Mouse (Mus musculus) lung, postnatal 0 days (tissue): Measurements from ENCODE around the gene Zbtb38. TPM values are rescaled to one million over a fixed set of nuclear protein-coding genes. Genes with fewer than 3 reads are reported as not detected.

Experiments used
- ATAC-seq: fragments of 200-750 bp; cut with Nextera tagmentation; 2 replicates; pipeline ENCODE4 v1.8.0; 2017; ENCODE audit warnings: moderate library complexity
- DNase-seq: peaks from one replicate; pipeline ENCODE4 v3.0.0-alpha.2; 2016; ENCODE audit warnings: low spot score
- H3K27ac ChIP-seq: fragments of 300-500 bp; sonication (generic); 2 replicates; pipeline ENCODE4 v1.5.1; 2014; ENCODE audit warnings: antibody characterized with exemption, mild to moderate bottlenecking, low read length, mixed read lengths
- H3K27me3 ChIP-seq: fragments of 300-500 bp; sonication (generic); replicated peaks from 2 replicates; pipeline ENCODE4 v1.6.1; 2014; ENCODE audit warnings: low read length, mixed read lengths; ENCODE audit not compliant: insufficient read depth
- H3K36me3 ChIP-seq: fragments of 300-500 bp; sonication (generic); 2 replicates; pipeline ENCODE4 v1.6.1; 2014; ENCODE audit warnings: low read length, mixed read lengths; ENCODE audit not compliant: insufficient read depth
- H3K4me1 ChIP-seq: fragments of 300-500 bp; sonication (generic); 2 replicates; pipeline ENCODE4 v1.6.1; 2014; ENCODE audit warnings: antibody characterized with exemption, low read depth, low read length, mixed read lengths; ENCODE audit not compliant: insufficient read depth
- H3K4me2 ChIP-seq: fragments of 300-500 bp; sonication (generic); replicated peaks from 2 replicates; pipeline ENCODE4 v1.6.1; 2014; ENCODE audit warnings: low read depth, mild to moderate bottlenecking, low read length, moderate library complexity, mixed read lengths
- H3K4me3 ChIP-seq: fragments of 300-500 bp; sonication (generic); 2 replicates; pipeline ENCODE4 v1.5.1; 2014; ENCODE audit warnings: low read depth, low read length
- H3K9ac ChIP-seq: fragments of 300-500 bp; sonication (generic); replicated peaks from 2 replicates; pipeline ENCODE4 v1.6.1; 2014; ENCODE audit warnings: low read depth, mild to moderate bottlenecking
- H3K9me3 ChIP-seq: fragments of 300-500 bp; sonication (generic); 2 replicates; pipeline ENCODE4 v1.6.1; 2016; ENCODE audit warnings: low read length, mixed read lengths
- CTCF ChIP-seq: IDR thresholded peaks from 2 replicates; pipeline ENCODE4 v1.5.1; 2016; ENCODE audit warnings: antibody characterized with exemption, mild to moderate bottlenecking
- EP300 ChIP-seq: IDR thresholded peaks from 2 replicates; pipeline ENCODE4 v1.6.1; 2016; ENCODE audit warnings: antibody characterized with exemption, mild to moderate bottlenecking, control low read depth
- WGBS: fragments of 180-500 bp; shearing (Covaris S2); extraction: QIAGEN DNeasy Blood & Tissue Kit; methylation state at CpG from one replicate; pipeline ENCODE4 v1.1.7; 2014; 5-methylcytosine and 5-hydroxymethylcytosine counted together
- polyA plus RNA-seq: library from polyadenylated mRNA; unstranded; fragments of >200 nt; fragmentation: Nextera tagmentation; extraction: Ambion mirVana; gene quantifications from 2 replicates; pipeline ENCODE4 v1.2.1, GENCODE M21; 2015

Gene Zbtb38
- polyA plus RNA-seq, 1 experiment from 2014 or later, result 31.8 TPM

DNA sequence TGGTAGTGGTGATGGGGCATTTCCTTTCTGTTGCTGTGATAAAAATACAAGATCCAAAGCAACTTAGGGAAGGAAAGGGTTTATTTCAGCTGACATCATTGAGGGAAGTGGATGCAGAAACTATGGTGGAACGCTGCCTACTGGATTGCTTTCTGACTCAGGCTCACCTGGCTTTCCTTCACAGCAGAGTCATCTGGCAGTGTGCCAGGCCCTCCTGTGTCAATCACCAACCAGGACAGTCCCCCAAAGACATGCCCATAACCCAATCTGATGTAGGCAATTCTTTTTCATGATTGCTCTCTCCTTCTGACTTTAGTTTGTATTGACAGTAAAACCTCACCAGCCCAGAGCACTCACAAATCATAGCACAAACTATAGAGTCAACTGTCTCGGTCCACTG is 80.2 kb downstream of the Zbtb38 start:
- no peaks in the 10 kb centered on the region for H3K9me3 ChIP-seq
- H3K36me3 ChIP-seq, result no peaks in the 10 kb centered on the region
- no peaks in the 10 kb centered on the region for H3K4me1 ChIP-seq
- 74% methylated on average over 2 of the region's 2 CpGs for WGBS
- no peak overlapping the region for H3K9ac ChIP-seq
- DNase-seq, result no peak
- ATAC-seq, result no peak
- H3K4me2 ChIP-seq, result no peak overlapping the region
- H3K27me3 ChIP-seq, result no peaks in the 10 kb centered on the region
- no peak overlapping the region for H3K27ac ChIP-seq
- no peak for TF ChIP-seq CTCF
- no peak for TF ChIP-seq EP300
- H3K4me3 ChIP-seq, result no peak overlapping the region

DNA sequence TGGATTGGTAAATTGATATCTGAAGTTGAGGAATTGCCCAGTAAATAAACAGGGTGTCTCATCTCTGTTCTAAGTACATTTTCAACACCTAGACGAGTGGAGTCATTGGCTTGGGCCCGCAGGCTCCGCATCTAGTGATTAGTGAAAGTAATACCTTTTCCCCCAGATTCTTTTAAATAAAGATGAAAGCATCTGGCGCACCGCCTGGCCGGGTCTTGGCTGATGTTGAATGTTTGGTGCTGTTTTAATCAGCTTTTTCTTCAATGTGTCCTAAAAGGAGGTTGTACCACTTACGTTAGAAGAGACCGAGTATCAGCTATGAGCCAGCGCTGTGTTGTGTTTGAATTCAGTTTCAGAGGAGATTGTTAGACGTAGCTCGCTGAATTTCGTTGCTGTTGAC is 81.4 kb downstream of the Zbtb38 start:
- Histone ChIP-seq H3K27me3 (no peaks in the 10 kb centered on the region), H3K27ac (no peak overlapping the region), H3K36me3 (no peaks in the 10 kb centered on the region), H3K9me3 (no peaks in the 10 kb centered on the region), H3K9ac (no peak overlapping the region), H3K4me3 (no peak overlapping the region), H3K4me1 (no peaks in the 10 kb centered on the region), H3K4me2 (no peak overlapping the region)
- DNase-seq (no peak), ATAC-seq (no peak)
- 88% methylated on average over 12 of the region's 12 CpGs for WGBS
- no peak for TF ChIP-seq EP300
- TF ChIP-seq CTCF, result no peak

DNA sequence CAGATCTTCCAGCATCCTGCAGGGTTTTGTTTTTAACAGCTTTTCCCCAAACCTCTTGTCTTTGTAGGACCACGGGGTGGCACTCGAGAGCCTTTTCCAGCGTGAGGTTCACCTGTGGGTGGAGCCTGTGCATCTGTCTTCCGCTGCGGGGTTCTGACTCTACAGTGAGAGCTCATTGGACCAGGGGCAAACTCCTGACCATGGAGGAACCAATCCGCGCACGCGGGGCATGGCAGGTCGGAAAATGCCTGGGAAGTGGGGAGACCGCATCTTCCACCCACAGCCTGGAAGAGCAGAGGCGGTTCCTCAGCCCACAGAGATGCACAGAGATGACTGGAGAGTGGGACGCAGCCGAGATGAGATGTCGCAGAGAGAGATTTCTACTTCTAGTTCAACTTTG is 82.8 kb downstream of the Zbtb38 start:
- DNase-seq (peak; percentile 98), ATAC-seq (peak; percentile 100)
- H3K27me3 ChIP-seq, result no peaks in the 10 kb centered on the region
- TF ChIP-seq CTCF, result peak; percentile 95
- no peak for TF ChIP-seq EP300
- no peak overlapping the region for H3K9ac ChIP-seq
- peak overlapping the region; percentile 22; the same call in 1 of the 2 replicates for H3K4me3 ChIP-seq
- no peaks in the 10 kb centered on the region for H3K9me3 ChIP-seq
- H3K27ac ChIP-seq, result no peak overlapping the region
- WGBS, result under 1% methylated on average over 15 of the region's 15 CpGs
- H3K36me3 ChIP-seq, result no peaks in the 10 kb centered on the region
- peak overlapping the region; percentile 52 for H3K4me2 ChIP-seq
- no peaks in the 10 kb centered on the region for H3K4me1 ChIP-seq

DNA sequence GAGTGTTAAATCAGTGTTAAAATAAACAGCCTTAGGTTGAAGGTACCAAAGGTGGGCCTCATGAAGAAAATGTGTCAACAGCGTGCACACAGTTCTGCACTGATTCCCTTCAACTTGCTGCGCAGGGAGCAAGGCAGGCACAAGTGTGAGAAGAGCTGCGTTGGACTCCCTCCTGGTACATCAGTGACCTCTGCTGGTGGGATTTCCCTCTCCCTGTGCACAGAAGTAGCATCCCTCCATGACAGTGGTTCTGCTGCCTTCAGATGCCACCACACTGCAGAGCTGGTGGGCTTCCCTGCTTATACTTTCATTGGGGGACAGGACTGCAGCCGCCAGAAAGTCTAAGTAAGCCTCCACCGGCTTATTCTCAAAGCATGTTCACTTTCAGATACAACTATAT is 84.0 kb downstream of the Zbtb38 start:
- TF ChIP-seq CTCF (peak; percentile 76), EP300 (no peak)
- Histone ChIP-seq H3K27me3 (no peaks in the 10 kb centered on the region), H3K27ac (no peak overlapping the region), H3K9ac (no peak overlapping the region), H3K4me1 (no peaks in the 10 kb centered on the region), H3K36me3 (no peaks in the 10 kb centered on the region), H3K9me3 (no peaks in the 10 kb centered on the region), H3K4me2 (no peak overlapping the region), H3K4me3 (no peak overlapping the region)
- DNase-seq (peak; percentile 64), ATAC-seq (no peak)
- WGBS, result 50% methylated on average over 5 of the region's 5 CpGs

DNA sequence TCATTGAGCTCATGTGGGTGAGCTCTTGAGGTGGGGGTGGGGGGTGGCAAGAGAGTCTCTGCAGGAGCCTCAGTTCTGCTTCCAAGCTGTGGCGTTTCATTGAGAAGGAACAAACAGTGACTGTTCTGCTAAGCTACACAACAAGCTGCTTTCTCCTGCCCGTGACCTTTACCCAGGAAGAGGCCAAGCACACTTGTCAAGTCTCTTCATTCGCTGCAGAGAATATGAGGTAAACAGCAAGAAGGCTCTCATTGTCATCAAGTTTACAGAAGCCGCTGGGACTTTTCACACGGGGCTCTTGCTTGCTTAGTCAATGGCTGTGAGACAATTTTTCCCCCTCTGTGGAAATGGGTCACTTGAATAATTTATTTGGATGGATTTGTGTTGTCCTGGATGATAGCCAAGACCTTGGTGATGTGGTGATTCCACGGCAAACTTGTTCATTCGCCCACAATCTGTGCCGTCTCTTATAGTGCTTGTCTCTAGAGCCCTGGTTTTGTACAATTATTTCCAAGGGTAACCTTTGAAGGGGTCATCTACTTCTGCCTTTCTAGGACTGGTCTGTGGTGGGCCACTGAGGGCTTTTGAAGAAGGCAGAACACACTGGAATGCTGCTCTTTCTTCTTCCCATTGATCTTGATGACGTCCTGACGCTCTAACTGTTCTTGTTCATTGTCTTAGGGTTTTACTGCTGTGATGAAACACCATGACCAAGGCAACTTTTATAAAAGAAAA is 92.0 kb downstream of the Zbtb38 start:
- peak; percentile 21; the same call in 1 of the 2 replicates for ATAC-seq
- no peaks in the 10 kb centered on the region for H3K9me3 ChIP-seq
- TF ChIP-seq CTCF, result no peak
- H3K27me3 ChIP-seq, result no peaks in the 10 kb centered on the region
- no peak overlapping the region for H3K9ac ChIP-seq
- no peaks in the 10 kb centered on the region for H3K4me1 ChIP-seq
- DNase-seq, result no peak
- no peaks in the 10 kb centered on the region for H3K36me3 ChIP-seq
- H3K4me2 ChIP-seq, result no peak overlapping the region
- no peak overlapping the region for H3K27ac ChIP-seq
- whole genome bisulfite sequencing, result 56% methylated on average over 10 of the region's 10 CpGs
- no peak overlapping the region for H3K4me3 ChIP-seq

DNA sequence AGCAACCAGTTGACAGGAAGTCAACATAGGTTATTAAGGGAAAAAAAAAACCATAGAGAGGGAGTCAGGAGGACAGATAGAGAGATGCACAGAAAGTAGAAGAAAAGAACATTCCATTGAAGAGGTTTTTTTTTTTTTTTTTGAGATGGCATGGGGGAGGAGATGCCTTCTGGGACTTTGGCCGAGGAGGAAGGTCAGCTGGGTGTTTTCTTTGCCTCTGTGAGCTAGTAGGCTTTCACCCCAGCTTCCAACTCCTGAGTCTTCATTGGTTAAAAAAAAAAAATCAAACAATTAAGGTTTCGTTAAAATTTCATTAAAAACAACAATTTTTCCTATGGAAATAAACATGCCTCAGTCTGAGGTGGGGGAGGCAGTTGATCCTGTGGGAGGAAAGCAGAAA is 92.8 kb downstream of the Zbtb38 start:
- no peak for TF ChIP-seq CTCF
- no peak for TF ChIP-seq EP300

DNA sequence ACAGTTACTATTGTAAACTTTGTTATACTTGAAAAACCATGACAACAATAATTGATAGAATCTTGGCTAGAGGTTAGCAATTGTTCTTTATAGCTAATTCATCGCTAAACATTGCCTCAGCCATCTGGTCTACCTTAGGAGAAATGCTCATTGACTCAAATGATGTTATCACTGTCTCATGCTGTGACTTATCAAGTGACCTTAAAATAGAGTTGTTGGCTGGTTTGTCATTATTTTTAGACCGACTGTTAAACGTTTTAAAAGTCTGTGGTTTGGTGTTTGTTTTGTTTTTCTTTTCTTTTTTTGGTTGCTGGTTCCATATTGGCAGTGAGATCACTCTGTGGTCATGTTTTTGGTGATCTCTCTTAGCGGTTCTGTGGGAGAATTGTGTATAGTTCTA is 99.1 kb downstream of the Zbtb38 start:
- Histone ChIP-seq H3K27me3 (no peaks in the 10 kb centered on the region), H3K27ac (no peak overlapping the region), H3K4me3 (no peak overlapping the region), H3K4me2 (no peak overlapping the region), H3K9ac (no peak overlapping the region), H3K4me1 (no peaks in the 10 kb centered on the region), H3K36me3 (no peaks in the 10 kb centered on the region), H3K9me3 (no peaks in the 10 kb centered on the region)
- no peak for TF ChIP-seq CTCF
- no peak for TF ChIP-seq EP300
- DNase-seq, result no peak
- ATAC-seq, result no peak
- 55% methylated on average over 4 of the region's 4 CpGs for WGBS

More for the DNA sequence above, 92.8 kb downstream of the Zbtb38 start:
- Histone ChIP-seq H3K27me3 (no peaks in the 10 kb centered on the region), H3K9ac (no peak overlapping the region), H3K36me3 (no peaks in the 10 kb centered on the region), H3K4me3 (no peak overlapping the region), H3K4me1 (no peaks in the 10 kb centered on the region), H3K9me3 (no peaks in the 10 kb centered on the region), H3K4me2 (no peak overlapping the region), H3K27ac (no peak overlapping the region)
- 59% methylated on average over 2 of the region's 2 CpGs for WGBS
- ATAC-seq (no peak), DNase-seq (no peak)
